Mouse (Mus musculus) splenic B cell, adult 2 months (primary cell): ENCODE data around the gene Sema3a.

Experiments used
- DNase-seq: peaks from one replicate; pipeline ENCODE4 v3.0.0-alpha.2; 2011; ENCODE audit warnings: low read depth, low spot score
- H3K27me3 ChIP-seq: 2 replicates; pipeline ENCODE4 v1.6.1; 2012; ENCODE audit warnings: mild to moderate bottlenecking, low read length, moderate library complexity, mixed read lengths; ENCODE audit not compliant: control insufficient read depth, poor library complexity, insufficient read depth, severe bottlenecking
- H3K36me3 ChIP-seq: 2 replicates; pipeline ENCODE4 v1.6.1; 2012; ENCODE audit warnings: mild to moderate bottlenecking, low read length, moderate library complexity, mixed read lengths; ENCODE audit not compliant: control insufficient read depth, poor library complexity, insufficient read depth, severe bottlenecking

The Sema3a gene

DNA sequence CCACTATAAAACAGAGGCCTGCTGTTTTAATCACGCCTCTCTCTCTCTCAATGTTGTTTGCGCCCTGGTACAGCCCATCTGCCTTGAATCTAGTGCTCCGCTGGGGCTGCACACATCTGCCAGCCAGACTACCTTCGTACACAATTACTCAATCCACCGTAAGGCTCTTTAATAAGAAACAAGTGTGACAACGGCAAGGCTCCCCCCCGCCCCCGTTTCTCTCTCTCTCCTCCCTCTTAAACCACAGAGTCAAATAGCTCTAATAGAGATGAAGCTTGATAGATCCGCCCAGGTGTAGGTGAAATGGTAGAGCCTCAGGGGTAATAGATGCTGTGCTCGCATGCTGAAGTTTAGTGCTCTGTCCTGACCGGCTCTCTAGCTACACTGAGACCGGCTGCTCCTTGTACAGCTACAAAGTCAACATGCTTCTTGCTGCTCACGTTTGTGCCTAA lies at the start of gene Sema3a:
TSS of gene Sema3a (plus strand) at position 174 of the 452 bp plus-strand sequence.
- H3K27me3 ChIP-seq: no peaks in the 10 kb centered on the region
- no peak for DNase-seq
- no peaks in the 10 kb centered on the region for H3K36me3 ChIP-seq

DNA sequence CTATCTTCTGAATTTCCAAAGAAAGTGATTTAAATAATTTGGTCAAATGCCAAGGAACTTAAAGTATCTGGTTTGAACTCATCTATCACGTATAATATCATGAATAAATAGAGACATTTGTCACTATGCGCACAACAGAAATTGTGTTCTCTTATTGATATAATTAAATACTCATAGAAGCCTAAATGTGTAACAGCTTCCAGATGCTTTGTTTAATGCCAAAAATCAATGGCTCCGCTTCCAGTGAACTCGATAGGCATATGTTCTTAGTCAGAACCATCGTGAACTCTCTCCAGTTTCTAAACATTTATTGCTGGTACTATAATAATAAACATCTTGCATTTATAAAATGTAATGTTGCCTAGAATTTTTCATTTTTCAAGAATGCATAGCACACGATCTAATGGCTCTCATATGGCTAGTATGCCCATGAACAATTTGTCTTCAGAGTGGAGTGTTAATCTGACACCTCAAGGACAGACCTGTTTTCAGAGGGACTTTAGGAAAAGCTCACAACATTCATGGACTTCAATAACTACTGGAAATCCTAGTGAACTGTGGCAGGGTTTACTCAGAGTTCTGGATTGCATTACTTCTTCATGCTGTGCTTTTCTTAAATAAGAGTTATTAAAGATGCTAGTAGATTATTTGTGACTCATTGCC lies 40.3 kb upstream of the Sema3a start:
- no peaks in the 10 kb centered on the region for H3K36me3 ChIP-seq
- no peak for DNase-seq
- H3K27me3 ChIP-seq: no peaks in the 10 kb centered on the region

DNA sequence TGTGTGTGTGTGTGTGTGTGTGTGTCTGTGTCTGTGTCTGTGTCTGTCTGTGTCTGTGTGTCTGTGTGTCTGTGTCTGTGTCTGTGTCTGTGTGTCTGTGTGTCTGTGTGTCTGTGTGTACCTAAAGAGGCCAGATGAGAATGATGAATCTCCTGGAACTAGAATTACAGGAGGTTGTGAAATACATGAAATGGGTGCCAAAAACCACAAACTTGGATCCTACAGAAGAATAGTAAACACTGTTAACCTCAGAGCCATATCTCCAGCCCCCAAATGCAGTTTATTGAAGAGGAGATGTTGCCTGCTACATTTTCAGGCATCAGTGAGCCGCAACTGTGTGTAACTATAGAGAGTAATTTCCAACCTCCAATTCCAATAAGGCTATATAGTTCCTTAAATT lies 34.8 kb upstream of the Sema3a start:
- Histone ChIP-seq H3K36me3 (no peaks in the 10 kb centered on the region), H3K27me3 (no peaks in the 10 kb centered on the region)
- no peak for DNase-seq

DNA sequence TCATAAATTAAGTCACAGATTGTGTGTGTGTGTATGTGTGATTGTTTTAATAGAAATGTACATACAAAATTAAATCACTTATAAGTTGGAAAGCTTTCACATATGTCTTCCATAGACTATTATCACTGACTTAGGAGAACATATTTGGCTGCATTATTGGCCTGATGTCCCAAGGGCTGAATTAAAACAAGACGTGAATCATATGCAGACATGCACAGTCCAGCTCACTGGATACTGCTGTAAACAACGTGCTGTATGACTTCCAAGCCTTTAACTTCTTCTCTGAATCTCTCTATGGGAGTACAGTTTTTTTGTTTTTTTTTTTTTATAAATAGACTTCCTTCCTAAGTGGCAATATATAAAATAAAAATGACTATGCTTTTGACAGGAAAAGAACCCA lies 15.7 kb upstream of the Sema3a start:
- no peak for DNase-seq
- no peaks in the 10 kb centered on the region for H3K36me3 ChIP-seq
- no peaks in the 10 kb centered on the region for H3K27me3 ChIP-seq

DNA sequence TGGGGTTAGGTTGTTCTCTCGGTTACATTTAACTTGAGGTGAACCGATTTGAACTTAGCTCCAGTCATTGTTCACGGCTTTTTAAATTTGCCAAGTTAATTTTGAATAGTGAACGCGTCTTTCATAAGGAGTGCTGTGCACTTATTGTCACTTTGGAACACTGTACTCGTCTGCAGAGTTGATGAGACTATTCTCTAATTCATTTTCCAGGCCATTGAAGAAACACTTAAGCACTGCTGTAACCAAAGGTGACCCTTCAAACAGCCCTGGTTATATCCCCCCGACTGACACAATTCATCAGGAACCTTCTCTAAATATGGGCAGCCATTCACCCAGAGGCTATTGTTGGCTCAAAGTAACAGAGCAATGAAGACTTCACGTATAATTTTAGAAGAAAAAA lies 8.0 kb upstream of the Sema3a start:
- DNase-seq: no peak

DNA sequence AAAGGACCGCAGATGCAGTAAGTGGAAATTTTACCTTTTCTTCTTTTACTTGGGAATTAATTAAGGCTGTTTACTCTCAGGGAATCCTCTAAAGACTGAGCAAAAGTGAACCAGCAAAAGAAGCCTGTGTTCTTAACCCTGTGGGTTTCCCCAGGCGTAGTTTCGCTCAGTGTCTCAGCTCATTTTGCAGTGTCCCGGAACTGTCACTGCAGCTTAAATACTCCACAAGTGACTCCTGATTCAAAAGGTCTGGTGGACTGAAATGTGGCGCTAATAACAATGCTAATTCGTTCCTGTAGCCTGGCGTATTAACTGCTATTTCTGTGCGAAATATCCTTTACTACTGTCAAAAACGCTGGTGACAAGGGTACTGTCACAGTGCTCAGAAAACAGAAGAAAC lies 543 bp downstream of the Sema3a start:
- no peaks in the 10 kb centered on the region; the same call in 1 of the 2 replicates for H3K27me3 ChIP-seq
- no peak for DNase-seq
- H3K36me3 ChIP-seq: no peaks in the 10 kb centered on the region

More for the DNA sequence above, 8.0 kb upstream of the Sema3a start:
- Histone ChIP-seq H3K36me3 (no peaks in the 10 kb centered on the region), H3K27me3 (no peaks in the 10 kb centered on the region)

DNA sequence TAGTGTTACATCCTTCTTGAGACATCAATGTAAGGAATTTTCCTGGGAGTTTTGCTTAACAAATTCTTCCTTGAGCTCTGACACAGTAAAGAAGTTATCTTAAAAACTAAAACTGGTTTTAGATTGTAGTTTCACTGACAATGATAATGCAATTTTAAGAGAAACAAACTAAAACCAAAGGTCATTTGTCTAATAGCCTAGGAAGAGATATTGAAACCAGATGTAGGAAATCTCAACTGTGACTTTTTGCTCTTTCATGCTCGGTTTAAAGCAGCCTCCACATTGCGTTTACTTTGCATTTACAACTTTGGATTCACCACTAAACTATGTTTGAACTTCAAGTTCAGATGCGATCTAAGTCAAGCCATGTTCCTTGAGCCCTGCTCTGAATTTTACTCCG lies 982 bp downstream of the Sema3a start:
- DNase-seq: no peak
- Histone ChIP-seq H3K27me3 (no peaks in the 10 kb centered on the region; the same call in 1 of the 2 replicates), H3K36me3 (no peaks in the 10 kb centered on the region)

DNA sequence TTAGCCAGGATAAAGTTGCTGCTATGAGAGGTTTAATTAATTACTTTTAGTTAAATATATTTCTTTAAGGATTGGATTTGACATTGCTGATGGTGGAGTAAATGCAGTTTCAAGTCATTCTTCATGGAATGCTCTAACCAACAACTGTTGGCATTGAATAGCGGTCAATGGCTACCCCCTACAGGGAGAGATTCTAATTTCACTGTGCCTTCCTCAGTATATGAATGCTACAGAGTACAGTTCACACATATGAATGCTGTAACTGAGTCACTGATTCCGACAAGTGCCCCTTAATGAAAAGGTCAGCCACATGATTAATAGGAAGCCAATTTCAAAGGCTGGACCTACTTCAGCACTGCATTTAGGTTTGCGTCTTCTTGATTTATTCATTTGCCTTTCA lies 1.9 kb downstream of the Sema3a start:
- H3K36me3 ChIP-seq: no peaks in the 10 kb centered on the region
- DNase-seq: no peak
- no peaks in the 10 kb centered on the region; the same call in 1 of the 2 replicates for H3K27me3 ChIP-seq

DNA sequence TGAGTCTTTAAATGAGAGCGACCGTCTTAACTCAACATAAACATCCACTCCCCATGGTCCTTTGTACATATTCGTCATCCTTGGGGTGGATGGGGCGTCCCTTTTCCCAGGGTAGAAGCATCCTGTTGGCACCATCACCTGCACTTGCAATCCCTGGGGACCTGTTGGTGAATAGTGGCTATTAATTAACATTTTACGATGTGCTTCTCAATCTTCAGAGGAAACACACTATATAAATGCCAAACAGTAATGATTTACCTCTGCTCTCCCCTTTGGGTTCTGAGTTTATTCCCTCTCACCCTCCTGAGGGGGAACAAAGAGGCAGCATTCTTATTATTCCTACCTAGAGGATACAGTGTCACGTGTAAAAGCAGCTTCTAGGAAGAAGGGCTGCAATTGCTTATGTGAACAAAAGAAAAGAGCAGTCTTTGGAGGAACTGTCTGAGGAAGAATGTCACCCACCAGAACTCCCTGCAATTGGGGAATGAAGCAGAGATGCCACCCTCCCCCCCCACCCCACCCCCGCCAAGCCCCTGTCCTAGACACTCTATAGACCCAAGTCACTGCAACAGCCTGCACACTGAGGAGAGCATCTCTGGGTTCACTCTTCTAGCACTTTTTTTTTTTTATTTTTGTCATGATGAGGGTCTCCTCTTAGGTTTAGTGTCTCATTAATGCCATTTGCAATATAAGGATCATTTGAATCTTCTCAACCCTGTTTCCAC lies 19.7 kb downstream of the Sema3a start:
- Histone ChIP-seq H3K36me3 (no peaks in the 10 kb centered on the region), H3K27me3 (no peaks in the 10 kb centered on the region)
- DNase-seq: no peak

DNA sequence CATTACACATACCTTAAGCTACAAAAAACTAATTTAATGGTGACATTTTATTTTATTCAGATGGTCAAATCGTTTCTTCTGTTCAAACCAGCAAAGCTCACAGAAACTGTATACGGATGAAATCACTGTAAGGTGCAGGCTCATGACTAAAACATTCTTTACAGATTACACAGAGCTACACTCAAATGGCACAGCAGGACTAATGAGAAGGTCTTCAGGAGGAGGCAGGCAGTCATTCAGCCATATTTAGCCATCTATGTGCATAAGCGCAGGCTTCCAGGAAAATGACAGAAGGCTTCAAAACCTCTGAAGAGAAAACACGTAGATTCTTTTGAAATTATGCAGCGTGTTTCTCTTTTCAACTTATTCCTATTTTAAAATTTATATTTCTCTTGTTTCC lies 24.7 kb downstream of the Sema3a start:
- Histone ChIP-seq H3K36me3 (no peaks in the 10 kb centered on the region), H3K27me3 (no peaks in the 10 kb centered on the region)
- DNase-seq: no peak

DNA sequence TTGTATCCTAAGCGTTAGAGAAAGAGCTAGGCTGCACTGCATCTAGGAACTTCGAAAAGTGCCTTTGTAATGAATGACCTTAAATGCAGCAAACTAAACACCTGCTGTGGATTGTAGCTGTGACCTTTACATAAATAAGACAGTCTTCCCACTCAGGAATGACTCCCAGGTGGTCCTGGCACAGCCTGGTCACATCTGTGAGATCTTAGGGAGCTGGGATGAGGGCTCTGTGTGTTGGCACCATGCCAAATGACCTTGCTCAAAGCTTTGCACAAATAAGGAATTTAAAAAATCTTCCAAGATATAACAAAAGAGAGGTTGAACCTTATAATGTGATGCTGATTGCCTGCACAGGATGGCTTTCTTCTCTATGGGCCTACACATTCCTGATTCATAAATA lies 25.8 kb downstream of the Sema3a start:
- no peak for DNase-seq
- H3K27me3 ChIP-seq: no peaks in the 10 kb centered on the region
- H3K36me3 ChIP-seq: no peaks in the 10 kb centered on the region

DNA sequence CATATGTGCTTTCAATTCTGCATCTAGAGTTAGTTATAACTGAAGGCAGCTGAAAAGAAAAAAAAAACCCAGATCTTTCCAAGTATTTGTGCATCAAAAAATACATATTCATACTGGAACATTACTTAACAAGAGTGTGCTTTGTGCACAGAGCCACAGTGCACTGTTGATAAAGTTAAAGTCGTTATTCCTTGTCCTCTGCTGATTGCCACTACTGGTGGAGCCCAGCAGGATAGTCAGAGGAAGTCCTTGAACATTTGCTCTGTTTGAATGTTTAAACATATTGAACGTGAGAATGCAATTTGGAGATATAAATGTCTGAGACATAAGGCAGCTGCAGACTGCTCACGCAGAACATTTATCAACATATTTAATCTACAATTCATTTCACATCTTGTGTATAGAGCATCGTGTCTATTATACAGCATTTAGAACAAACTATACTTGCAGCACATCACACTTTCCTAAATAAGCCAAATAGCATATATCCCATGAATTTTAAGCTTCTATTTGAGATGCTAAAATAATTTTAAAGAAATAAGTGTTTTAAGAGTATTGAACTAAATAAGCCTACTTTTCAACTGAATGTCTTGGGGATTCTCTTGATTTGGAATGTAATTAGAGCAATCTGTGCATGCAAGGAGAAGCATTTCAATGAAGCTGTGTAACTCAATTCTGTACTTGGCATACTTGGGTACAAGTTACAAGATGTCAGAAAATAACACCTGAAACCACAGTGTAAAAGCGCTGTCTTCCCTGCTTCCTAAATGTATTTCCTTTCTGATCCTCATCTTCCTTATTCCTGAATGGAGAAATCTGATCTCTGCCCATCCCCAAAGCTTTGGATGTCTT lies 32.8 kb downstream of the Sema3a start:
- H3K27me3 ChIP-seq: no peaks in the 10 kb centered on the region
- DNase-seq: no peak
- no peaks in the 10 kb centered on the region for H3K36me3 ChIP-seq

DNA sequence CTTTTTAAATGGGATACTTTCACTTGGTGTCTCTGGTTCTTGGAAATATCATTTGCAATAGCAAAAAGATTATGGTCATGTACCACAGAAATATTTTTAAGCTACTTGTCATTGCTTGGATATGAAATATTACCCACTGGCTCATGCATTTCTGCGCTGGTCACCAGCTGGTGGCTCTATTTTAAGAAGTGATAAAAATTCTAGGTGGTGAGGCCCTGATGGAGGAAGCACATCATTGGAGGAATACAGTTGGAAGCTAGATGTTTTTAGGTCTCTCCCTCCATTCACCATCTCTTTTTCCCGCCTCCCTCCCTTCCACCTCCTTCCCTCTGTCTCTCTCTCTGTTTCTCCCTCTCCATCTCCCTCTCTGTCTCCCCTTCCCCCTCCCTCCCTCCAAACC lies 57.0 kb downstream of the Sema3a start:
- no peak for DNase-seq
- Histone ChIP-seq H3K27me3 (no peaks in the 10 kb centered on the region), H3K36me3 (no peaks in the 10 kb centered on the region)

DNA sequence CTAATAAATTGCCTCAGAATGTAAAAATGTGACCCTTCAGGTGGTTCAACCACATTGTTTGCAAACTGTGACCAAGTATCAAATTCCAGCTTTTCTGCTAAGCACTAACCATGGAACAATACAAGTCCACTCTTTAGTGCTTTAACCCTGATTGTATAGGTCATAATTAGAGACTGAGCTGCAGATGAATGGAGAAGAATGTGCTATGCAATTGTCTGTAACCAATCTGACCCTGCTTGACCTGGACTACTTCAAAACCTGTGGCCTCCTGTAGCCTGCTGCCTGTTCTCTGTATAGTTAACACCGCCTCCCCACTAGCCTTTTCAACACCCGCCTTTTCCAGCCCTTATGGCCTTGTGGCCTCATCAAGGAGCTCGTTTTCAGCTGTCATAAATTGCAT lies 72.7 kb downstream of the Sema3a start:
- Histone ChIP-seq H3K36me3 (no peaks in the 10 kb centered on the region), H3K27me3 (no peaks in the 10 kb centered on the region)
- no peak for DNase-seq

DNA sequence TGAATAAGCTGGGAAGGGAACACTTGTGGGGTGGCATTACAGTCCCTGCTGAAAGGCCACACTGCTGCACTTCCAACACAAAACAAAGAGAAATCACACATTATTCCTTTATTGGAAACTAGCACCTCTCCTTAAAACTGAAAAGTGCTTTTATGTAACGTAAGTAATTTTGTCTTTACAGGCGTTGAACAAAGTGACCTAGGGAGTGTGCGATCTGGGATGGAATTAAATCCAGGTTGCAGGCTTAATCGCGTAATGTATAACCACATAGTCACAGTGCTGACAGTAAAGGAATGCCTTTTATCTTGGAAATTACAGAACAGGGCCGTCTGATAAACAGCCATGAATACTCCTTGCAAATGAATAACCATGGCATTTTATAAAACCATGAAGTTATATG lies 74.5 kb downstream of the Sema3a start:
- H3K27me3 ChIP-seq: no peaks in the 10 kb centered on the region
- no peak for DNase-seq
- no peaks in the 10 kb centered on the region for H3K36me3 ChIP-seq
